Mouse (Mus musculus) MN1 (cell line): Measurements from ENCODE around the gene Rpl19.

Source experiments
- DNase-seq: peaks from one replicate; pipeline ENCODE4 v3.0.0-alpha.2; 2016; ENCODE audit warnings: low spot score

Gene Rpl19

DNA sequence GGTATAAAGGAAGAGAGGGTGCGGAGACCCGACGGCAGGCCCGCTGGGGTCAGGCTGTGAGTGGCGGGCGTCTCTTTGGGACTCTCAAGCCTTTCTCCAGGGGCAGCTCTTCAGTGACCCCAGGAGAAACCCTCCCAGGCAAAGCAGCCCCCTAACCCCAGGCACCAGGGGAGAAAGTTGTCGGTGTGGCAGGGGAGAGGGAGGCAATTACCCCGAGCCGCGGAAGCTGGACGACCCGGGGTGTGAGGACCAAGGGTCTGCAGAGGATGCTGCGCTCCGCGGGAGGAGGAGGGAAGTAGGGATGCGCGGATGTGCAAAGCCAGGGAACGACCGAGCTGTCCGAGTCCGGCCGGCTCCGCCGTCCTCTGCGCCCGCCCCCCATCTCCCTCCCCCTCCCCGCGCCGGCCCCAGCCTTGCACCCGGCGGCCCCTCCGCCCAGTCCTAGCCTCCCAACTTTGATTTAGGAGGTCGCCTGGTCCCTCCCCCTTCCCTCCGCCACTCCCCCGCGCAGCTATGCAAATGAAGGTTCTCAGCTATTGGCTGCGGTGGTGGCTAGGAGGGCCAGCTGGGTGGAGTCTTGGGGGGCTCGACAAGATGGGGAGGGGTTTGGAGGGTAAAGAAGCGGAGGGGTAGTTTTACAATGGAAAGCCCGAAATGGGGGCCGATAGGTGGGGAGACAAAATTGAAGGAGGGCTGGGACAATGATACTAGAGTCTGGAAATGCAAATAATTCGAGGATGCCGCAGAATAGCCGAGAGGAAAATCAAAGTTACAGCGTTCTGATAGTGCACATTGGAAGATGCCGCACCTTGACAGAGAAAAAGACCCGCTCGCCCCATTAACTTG is 26.7 kb downstream of the Rpl19 start, which contains the start of gene Stac2:
Gene Stac2 (minus strand): TSS at position 474 of the 846 bp plus-strand sequence.
- DNase-seq: peak; percentile 79

DNA sequence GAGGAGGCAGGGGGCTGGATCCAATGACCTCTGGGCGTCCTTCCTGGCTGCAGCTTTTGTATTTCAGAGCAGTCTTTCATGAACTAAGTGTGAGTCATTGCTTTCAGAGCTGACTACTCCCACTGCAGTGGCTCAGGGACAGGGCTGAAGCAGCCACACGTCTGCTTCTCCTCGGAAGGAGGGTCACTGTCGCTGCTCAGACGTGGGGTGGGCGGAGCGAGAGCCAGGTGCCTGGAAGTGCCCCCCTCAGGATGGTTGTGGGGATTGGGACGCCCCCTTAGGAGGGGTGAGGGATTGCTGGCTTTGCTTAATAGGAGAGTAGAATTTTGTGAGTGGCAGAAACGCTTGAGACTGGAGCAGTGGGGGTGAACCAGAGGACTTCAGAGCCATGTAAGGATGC is 31.0 kb downstream of the Rpl19 start:
- peak; percentile 45 for DNase-seq

DNA sequence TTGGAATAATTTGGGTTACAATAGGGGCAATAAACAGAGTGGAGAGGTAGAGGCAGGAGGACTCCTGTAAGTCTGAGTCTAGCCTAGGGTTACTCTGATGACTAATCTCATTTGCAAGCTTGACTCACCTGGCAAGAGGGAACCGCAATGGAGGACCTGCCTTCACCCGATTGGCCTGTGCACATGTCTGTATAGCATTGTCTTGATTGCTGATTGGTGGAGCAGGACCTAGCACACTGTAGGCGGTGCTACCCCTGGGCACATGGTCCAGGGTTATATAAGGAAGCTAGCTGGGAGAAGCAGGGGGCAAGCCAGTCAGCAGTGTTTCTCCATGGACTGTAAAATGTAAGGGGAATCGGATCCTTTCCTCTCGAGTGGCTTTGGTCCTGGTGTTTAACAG is 31.5 kb downstream of the Rpl19 start:
- peak; percentile 67 for DNase-seq

DNA sequence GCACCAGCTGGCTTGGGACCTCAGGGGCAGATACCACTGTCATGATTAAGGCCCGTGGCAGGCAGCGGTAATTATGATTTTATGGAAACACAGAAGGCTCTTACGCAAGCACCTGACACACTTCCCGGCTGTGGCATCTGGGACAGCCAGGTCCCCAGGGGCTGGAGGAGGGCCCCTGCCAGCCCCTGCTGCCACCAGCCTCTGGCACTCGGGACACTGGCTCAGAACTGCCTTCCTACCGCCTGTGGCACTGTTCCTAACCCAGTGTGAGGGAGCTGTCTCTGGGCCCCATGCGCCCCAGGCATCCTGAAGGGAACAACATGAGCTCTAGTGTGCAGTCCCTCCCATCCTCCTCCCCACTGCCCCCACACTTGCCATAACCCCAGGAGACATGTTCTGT is 33.2 kb downstream of the Rpl19 start:
- peak; percentile 49 for DNase-seq

DNA sequence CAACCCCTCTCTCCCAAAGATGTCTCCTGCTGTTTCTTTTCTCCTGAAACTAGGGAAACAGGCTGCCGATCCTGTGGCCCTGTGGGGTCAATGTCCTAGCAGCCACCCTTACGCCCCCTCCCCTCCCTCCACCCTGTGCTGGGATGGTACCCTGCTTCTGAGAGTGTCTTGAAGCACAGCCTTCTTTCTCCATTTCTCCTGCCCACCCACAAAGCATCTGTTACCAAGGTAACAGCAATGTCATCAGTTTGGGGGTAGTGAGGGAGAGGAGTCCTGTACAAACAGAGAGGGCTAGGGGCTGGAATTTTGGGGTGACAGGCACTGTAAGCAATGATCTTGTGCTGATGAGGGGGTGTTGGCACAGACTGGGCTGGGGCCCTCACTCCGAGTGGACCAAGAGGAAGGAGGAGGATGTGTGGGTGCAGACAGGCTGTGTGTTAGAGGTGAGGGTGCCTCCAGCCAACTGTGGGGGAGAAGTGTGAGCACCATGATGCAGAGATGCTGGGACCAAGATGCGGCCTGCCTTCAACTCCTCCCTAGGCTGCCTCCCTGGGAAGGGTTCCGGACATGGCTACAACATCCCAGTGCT is 33.7 kb downstream of the Rpl19 start:
- DNase-seq: no peak

DNA sequence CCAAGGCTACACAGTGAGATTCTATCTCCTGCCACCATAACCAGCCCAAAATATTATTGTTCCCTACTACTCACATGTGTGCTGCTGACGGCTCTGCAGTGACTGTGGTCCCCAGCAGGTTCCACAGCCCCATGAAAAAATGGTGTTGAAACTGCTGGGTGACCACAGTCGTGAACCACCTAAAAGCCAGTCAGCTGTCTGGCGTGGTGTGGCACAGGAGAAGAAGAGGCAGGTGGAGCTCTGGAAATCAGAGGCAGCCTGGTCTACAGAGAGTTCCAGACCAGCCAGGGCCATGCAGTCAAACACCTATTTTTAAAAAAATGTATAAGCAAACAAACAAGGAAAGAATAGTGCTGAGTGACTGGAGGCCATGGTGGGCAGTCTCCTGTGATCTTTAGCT is 34.9 kb downstream of the Rpl19 start:
- DNase-seq: no peak

DNA sequence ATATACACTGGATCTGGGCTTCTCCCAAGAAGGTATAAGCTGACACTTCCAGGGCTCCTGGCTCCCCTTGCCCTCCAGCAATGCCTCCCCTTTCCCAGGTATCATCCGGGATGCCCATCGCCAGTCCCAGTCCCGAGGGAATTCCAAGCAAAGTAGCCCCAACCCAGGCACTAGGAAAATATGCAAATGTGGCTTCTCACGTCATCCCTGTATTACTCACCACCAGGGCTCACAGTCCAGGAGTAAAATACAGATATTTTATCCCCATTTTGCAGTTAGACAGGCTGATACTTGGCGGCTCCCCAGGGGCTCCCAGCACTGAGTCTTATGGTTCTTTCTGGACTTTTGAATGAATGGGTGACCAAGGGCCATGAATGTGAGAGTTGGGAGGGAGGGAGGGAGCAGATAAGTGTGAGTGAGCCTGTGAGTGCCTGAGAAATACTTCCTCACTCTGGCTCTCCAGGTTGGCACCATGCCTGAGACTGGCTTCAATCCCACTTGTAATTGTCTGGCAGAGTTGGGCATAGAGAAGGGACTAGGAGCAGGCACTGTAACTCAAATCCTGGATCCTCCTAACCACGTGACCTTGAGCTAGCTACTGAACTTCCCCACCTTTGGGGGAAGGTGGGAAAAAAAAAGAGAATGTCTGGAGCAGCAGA is 35.5 kb downstream of the Rpl19 start:
- DNase-seq: peak; percentile 46

- no peak for DNase-seq
Observed at GRCm38 (mm10) chr11:98066201-98066600, 39.7 kb downstream of the Rpl19 start.

DNA sequence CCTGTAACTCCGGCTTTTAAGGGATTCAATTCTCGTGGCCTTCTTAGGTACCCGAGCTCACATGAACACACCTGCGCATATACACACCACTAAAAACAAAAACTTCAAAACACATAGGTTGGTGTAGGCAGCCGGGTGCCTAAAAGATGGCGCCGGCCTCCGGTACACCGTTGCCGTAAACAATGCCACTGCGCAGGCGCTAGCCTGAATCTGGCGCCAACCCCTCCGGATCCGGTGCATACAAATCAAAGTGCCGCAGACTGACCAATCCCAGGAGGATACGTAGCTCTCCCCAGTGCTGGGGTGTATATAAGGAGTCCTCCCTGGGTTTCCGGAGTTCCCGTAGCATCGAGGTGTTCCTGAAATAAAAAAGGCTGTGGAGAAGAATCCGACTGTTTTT is 40.7 kb downstream of the Rpl19 start:
- no peak for DNase-seq

GRCm38 (mm10) chr11:98073442-98073841 is 46.9 kb downstream of the Rpl19 start:
- DNase-seq: no peak

DNA sequence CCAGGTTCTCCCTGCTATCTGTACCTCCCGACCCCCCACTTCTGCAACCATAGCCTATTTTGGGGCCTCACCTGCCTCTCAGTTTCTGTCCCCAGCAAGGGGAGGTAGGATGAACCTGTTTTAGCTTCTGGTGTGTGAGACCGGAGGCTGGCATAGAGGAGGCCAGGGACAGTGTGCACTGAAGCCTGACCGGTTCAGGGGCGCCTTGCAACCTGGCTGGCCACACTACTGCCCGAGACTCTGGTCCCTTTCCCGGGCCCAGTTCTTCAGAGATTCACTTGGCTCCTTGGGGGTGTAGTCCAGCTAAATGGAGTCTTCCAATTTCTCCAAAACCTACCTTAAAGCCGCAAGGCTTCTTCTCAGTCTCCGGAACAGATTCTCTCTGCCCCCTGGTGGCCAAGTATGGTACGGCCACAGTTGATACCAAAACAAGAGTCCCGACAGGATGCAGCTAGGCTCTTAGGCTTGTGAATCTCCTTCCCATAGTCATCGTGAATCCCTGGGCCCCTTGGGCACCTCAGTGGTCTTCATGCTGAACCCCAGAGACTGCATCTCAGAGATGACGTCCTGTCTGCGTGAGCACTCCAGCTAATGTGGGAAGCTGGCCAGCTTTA is 48.8 kb downstream of the Rpl19 start:
- peak; percentile 86 for DNase-seq

- no peak for DNase-seq
Observed at GRCm38 (mm10) chr11:98077086-98077485, 50.6 kb downstream of the Rpl19 start.
